Mouse (Mus musculus) heart, embryonic 15.5 days (tissue): ENCODE results near the gene Ralgapa2. TPM values are rescaled to one million over a fixed set of nuclear protein-coding genes. Genes with fewer than 3 reads are reported as not detected.

Experiments used
- ATAC-seq: fragments of 200-750 bp; cut with Nextera tagmentation; replicated peaks from 2 replicates; pipeline ENCODE4 v1.8.0; 2017; ENCODE audit warnings: low read depth, moderate TSS enrichment; ENCODE audit not compliant: insufficient number of reproducible peaks, insufficient read depth, low FRiP score
- H3K27ac ChIP-seq: fragments of 300-500 bp; sonication (generic); 2 replicates; pipeline ENCODE4 v1.5.1; 2015; ENCODE audit warnings: mild to moderate bottlenecking, inconsistent platforms
- H3K27me3 ChIP-seq: fragments of 300-500 bp; sonication (generic); 2 replicates; pipeline ENCODE4 v1.6.1; 2015; ENCODE audit warnings: inconsistent platforms
- H3K36me3 ChIP-seq: fragments of 300-500 bp; sonication (generic); 2 replicates; pipeline ENCODE4 v1.6.1; 2015; ENCODE audit warnings: mild to moderate bottlenecking, inconsistent platforms
- H3K4me1 ChIP-seq: fragments of 300-500 bp; sonication (generic); replicated peaks from 2 replicates; pipeline ENCODE4 v1.6.1; 2015; ENCODE audit warnings: inconsistent platforms
- H3K4me2 ChIP-seq: fragments of 300-500 bp; sonication (generic); 2 replicates; pipeline ENCODE4 v1.6.1; 2015; ENCODE audit warnings: inconsistent platforms, mild to moderate bottlenecking, moderate library complexity
- H3K4me3 ChIP-seq: fragments of 300-500 bp; sonication (generic); 2 replicates; pipeline ENCODE4 v1.5.1; 2015; ENCODE audit warnings: mild to moderate bottlenecking, inconsistent platforms
- H3K9ac ChIP-seq: fragments of 300-500 bp; sonication (generic); 2 replicates; pipeline ENCODE4 v1.6.1; 2015; ENCODE audit warnings: mild to moderate bottlenecking, inconsistent platforms
- H3K9me3 ChIP-seq: fragments of 300-500 bp; sonication (generic); replicated peaks from 2 replicates; pipeline ENCODE4 v1.6.1; 2016; ENCODE audit warnings: inconsistent platforms
- WGBS: fragments of 180-500 bp; shearing (Covaris S2); methylation state at CpG from one replicate; pipeline ENCODE4 v1.1.7; 2015; ENCODE audit warnings: mixed read lengths; 5-methylcytosine and 5-hydroxymethylcytosine counted together
- polyA plus RNA-seq: library from polyadenylated mRNA; unstranded; fragments of >200 nt; fragmentation: Nextera tagmentation; extraction: Ambion mirVana; gene quantifications from 2 replicates; pipeline ENCODE4 v1.2.1, GENCODE M21; 2015

The Ralgapa2 gene
- polyA plus RNA-seq, 1 experiment from 2014 or later, result 9.9 TPM

GRCm38 (mm10) chr2:146356524-146356923 is 155.6 kb downstream of the Ralgapa2 start:
- Histone ChIP-seq H3K4me1 (no peaks in the 10 kb centered on the region), H3K4me2 (no peak overlapping the region), H3K9me3 (no peaks in the 10 kb centered on the region), H3K27ac (no peak overlapping the region), H3K27me3 (no peaks in the 10 kb centered on the region), H3K36me3 (no peaks in the 10 kb centered on the region), H3K4me3 (no peak overlapping the region), H3K9ac (no peak overlapping the region)
- 79% methylated on average over 6 of the region's 6 CpGs for WGBS
- no peak for ATAC-seq

DNA sequence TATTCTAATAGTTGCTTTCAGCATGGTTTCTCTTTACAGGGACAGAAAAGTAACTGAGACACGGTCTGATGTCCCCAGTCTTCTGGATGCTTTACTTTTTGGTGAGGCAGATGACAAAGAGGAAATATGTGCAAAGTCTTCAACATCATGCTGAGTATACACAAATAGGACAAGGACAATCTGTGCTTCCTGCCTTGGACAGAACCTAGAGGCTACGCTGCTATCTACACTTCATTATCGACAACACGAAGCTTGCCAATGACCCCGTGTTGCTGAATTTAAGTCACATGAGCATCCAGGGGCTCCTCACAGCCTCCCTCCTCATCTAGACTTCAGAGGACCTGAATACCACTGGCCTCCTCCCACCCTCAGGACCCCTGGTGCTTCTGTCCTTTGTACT is 161.9 kb downstream of the Ralgapa2 start:
- 74% methylated on average over 5 of the region's 5 CpGs for WGBS
- Histone ChIP-seq H3K4me1 (no peaks in the 10 kb centered on the region), H3K27ac (no peak overlapping the region), H3K27me3 (no peaks in the 10 kb centered on the region), H3K9ac (no peak overlapping the region), H3K9me3 (no peaks in the 10 kb centered on the region), H3K36me3 (peaks cover 15% of the 10 kb centered on the region), H3K4me2 (no peak overlapping the region), H3K4me3 (no peak overlapping the region)
- no peak for ATAC-seq

- Histone ChIP-seq H3K4me1 (no peaks in the 10 kb centered on the region), H3K9ac (no peak overlapping the region), H3K4me2 (no peak overlapping the region), H3K27ac (no peak overlapping the region), H3K9me3 (no peaks in the 10 kb centered on the region), H3K36me3 (peaks cover 20% of the 10 kb centered on the region), H3K4me3 (no peak overlapping the region), H3K27me3 (no peaks in the 10 kb centered on the region)
- 84% methylated on average over 2 of the region's 2 CpGs for WGBS
- no peak for ATAC-seq
These were observed 164.2 kb downstream of the Ralgapa2 start for GRCm38 (mm10) chr2:146347942-146348341.

DNA sequence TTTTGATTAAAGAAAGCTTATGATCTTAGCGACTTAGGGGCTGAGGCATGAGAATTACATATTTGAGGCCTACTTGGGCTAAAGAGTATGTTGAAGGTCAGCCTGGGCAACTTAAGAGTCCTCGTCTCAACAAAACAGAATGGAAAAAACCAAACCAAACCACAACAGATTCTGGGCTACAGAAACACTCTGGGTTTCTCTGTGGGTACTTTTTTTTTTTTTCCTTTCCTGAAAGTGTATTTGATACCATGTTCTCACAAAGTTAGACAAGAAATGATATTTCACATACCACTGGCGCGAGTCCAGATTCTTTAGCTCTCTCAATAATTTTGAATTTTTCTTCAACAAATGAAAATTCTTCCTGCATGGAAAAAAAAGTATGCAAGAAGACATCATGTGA is 172.1 kb downstream of the Ralgapa2 start:
- H3K9me3 ChIP-seq, result no peaks in the 10 kb centered on the region

GRCm38 (mm10) chr2:146337540-146337939 is 174.6 kb downstream of the Ralgapa2 start:
- no peak overlapping the region for H3K27ac ChIP-seq
- no peak for ATAC-seq
- no peaks in the 10 kb centered on the region for H3K9me3 ChIP-seq
- no peaks in the 10 kb centered on the region for H3K27me3 ChIP-seq
- H3K4me3 ChIP-seq, result no peak overlapping the region
- no peak overlapping the region for H3K9ac ChIP-seq
- WGBS, result 50% methylated on average over 1 of the region's 1 CpGs
- no peak overlapping the region for H3K4me2 ChIP-seq
- no peaks in the 10 kb centered on the region for H3K4me1 ChIP-seq
- peaks cover 9% of the 10 kb centered on the region; the same call in 1 of the 2 replicates for H3K36me3 ChIP-seq

More for the DNA sequence above, 172.1 kb downstream of the Ralgapa2 start:
- Histone ChIP-seq H3K36me3 (peaks cover 13% of the 10 kb centered on the region; the same call in 1 of the 2 replicates), H3K9ac (no peak overlapping the region), H3K27ac (no peak overlapping the region), H3K4me2 (no peak overlapping the region), H3K4me1 (no peaks in the 10 kb centered on the region), H3K27me3 (no peaks in the 10 kb centered on the region), H3K4me3 (no peak overlapping the region)
- 88% methylated on average over 4 of the region's 4 CpGs for WGBS
- no peak for ATAC-seq

GRCm38 (mm10) chr2:146331894-146332476 is 180.2 kb downstream of the Ralgapa2 start:
- Histone ChIP-seq H3K9ac (no peak overlapping the region), H3K4me1 (no peaks in the 10 kb centered on the region), H3K27ac (no peak overlapping the region), H3K9me3 (no peaks in the 10 kb centered on the region), H3K36me3 (0 out of 2 replicates have a peak, but pooled peaks cover 6% of the 10 kb centered on the region), H3K4me3 (no peak overlapping the region), H3K4me2 (no peak overlapping the region), H3K27me3 (no peaks in the 10 kb centered on the region)
- no peak for ATAC-seq
- 80% methylated on average over 5 of the region's 5 CpGs for WGBS

DNA sequence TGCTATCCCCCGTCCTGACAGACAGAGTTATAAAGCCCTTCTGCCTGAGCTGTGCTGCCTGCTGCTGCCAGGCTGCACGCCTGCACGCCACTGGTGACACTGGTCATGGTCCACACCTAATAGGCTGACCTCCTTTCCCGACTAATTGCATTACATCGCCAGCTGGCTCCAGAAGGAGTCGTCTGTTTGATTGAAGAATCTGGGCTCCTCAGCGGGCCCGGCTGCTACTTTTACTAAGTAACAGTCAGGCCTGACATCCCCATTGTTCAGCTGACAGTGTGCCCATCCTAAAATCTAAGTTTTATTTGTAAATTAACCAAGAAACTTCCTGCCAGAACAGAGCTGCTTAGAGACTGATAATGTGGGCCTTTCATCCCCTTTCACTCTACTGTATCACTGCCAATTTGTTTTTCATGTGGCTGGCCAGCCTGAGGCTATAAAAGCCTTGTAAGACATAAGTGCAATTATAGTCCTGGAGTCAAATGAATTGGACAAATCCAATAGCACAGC is 181.3 kb downstream of the Ralgapa2 start:
- 61% methylated on average over 8 of the region's 8 CpGs for WGBS
- Histone ChIP-seq H3K9me3 (no peaks in the 10 kb centered on the region), H3K9ac (no peak overlapping the region), H3K4me3 (no peak overlapping the region), H3K4me2 (no peak overlapping the region), H3K27ac (no peak overlapping the region), H3K36me3 (0 out of 2 replicates have a peak, but pooled peaks cover 6% of the 10 kb centered on the region), H3K27me3 (no peaks in the 10 kb centered on the region), H3K4me1 (no peaks in the 10 kb centered on the region)
- no peak for ATAC-seq

- Histone ChIP-seq H3K27ac (no peak overlapping the region), H3K9me3 (no peaks in the 10 kb centered on the region), H3K4me3 (no peak overlapping the region), H3K36me3 (0 out of 2 replicates have a peak, but pooled peaks cover 6% of the 10 kb centered on the region), H3K4me1 (no peaks in the 10 kb centered on the region), H3K9ac (no peak overlapping the region), H3K4me2 (no peak overlapping the region), H3K27me3 (no peaks in the 10 kb centered on the region)
- no peak for ATAC-seq
- WGBS, result 88% methylated on average over 1 of the region's 1 CpGs
These were observed 182.0 kb downstream of the Ralgapa2 start for GRCm38 (mm10) chr2:146330101-146330500.

- Histone ChIP-seq H3K9me3 (no peaks in the 10 kb centered on the region), H3K9ac (no peak overlapping the region), H3K36me3 (peaks cover 3% of the 10 kb centered on the region; the same call in 1 of the 2 replicates), H3K4me2 (no peak overlapping the region), H3K27me3 (no peaks in the 10 kb centered on the region), H3K27ac (no peak overlapping the region), H3K4me3 (no peak overlapping the region), H3K4me1 (no peaks in the 10 kb centered on the region)
- WGBS, result 92% methylated on average over 1 of the region's 1 CpGs
- no peak for ATAC-seq
These were observed 185.5 kb downstream of the Ralgapa2 start for GRCm38 (mm10) chr2:146326654-146327053.

DNA sequence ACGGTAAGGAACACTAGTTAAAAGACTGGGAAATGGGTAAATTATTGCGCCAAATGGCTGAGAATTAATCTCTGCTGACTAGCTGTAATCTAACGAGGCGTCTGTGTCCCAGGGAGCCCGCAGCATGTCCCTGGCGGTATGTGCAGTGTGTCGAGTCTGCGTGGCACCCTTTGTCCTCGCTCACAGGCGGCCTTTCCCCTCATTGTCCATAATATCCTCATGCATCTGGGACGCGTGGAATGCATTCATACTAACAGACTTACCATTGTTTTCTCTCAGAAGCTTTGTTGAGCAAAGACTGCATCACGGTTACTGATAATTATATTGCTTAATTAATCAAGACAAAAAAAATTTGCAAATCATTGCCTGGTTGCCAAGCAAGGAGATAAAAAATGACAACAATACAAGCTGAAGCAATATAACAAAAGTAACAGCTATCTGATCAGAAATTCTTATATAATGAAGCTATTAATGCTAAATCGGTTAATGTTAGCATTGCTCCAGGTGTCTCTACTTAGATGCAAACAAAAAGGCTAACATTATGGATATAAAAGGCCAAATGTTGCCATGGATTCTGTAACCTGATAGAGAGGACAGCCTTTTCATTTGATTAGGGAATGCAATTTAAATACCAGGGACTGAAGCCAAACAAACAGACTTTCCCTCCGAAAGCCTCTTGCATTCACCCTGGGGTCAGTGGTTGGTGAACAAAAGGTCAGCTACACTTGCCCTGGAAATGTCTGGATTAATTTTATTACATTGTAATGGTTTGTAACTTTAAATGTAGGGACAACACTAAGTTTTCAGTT is 187.0 kb downstream of the Ralgapa2 start:
- no peak for ATAC-seq
- 70% methylated on average over 15 of the region's 15 CpGs for WGBS
- Histone ChIP-seq H3K4me1 (no peaks in the 10 kb centered on the region), H3K27ac (no peak overlapping the region), H3K9me3 (no peaks in the 10 kb centered on the region), H3K36me3 (peaks cover 3% of the 10 kb centered on the region; the same call in 1 of the 2 replicates), H3K27me3 (no peaks in the 10 kb centered on the region), H3K4me3 (no peak overlapping the region), H3K9ac (no peak overlapping the region), H3K4me2 (no peak overlapping the region)

GRCm38 (mm10) chr2:146324140-146324906 is 187.8 kb downstream of the Ralgapa2 start:
- Histone ChIP-seq H3K27me3 (no peaks in the 10 kb centered on the region), H3K4me2 (no peak overlapping the region), H3K4me1 (no peaks in the 10 kb centered on the region), H3K4me3 (no peak overlapping the region), H3K9ac (no peak overlapping the region), H3K27ac (no peak overlapping the region), H3K36me3 (peaks cover 3% of the 10 kb centered on the region; the same call in 1 of the 2 replicates), H3K9me3 (no peaks in the 10 kb centered on the region)
- no peak for ATAC-seq
- WGBS, result 86% methylated on average over 3 of the region's 3 CpGs
